Mouse (Mus musculus) hindbrain, embryonic 16.5 days (tissue): ENCODE data around the gene Raet1e. TPM values are rescaled to one million over a fixed set of nuclear protein-coding genes. Genes with fewer than 3 reads are reported as not detected.

Experiments used
- polyA plus RNA-seq: library from polyadenylated mRNA; unstranded; fragments of >200 nt; fragmentation: Nextera tagmentation; extraction: Ambion mirVana; gene quantifications from 2 replicates; pipeline ENCODE4 v1.2.1, GENCODE M21; 2015

Raet1e gene
- polyA plus RNA-seq, 1 experiment from 2014 or later, result 0.30 TPM

Other genes starting within 250 kb of the Raet1e start
- not detected in 2 replicates for gene 4930444G20Rik, start 90.5 kb upstream of the Raet1e start, polyA plus RNA-seq
- 2.0 and 2.2 TPM in 2 replicates for gene E030030I06Rik, start 9.3 kb upstream of the Raet1e start, polyA plus RNA-seq
- 0.15 and 0.24 TPM in 2 replicates for gene H60b, start within 50 bp of the Raet1e start, polyA plus RNA-seq
- gene Raet1d, start 202.0 kb downstream of the Raet1e start, polyA plus RNA-seq, result 2.3 and 2.5 TPM in 2 replicates